Mouse (Mus musculus): ENCODE results near the gene Ino80d. TPM values are rescaled to one million over a fixed set of nuclear protein-coding genes. Genes with fewer than 3 reads are reported as not detected.

The Ino80d gene
- polyA plus RNA-seq, 1 experiment from 2014 or later: 13.4 TPM

DNA sequence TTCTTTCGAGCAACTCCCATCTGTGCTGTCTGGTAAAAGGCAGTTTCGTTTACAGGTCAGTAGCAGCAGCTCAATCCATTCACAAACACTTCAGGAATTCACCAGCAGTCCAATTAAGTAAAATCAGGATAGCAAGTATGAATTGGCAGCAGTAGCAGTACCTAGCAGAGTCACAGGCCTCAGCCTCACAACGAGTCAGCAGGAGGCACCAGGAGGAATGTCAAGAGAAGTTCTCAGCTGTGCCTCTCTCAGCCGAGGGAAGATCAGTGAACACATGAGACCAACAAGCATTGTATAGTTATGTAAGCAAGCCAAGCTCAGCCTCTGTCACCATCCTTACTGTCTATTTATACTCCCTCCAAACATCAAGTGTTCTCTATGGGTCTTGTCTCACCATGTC lies 15.6 kb downstream of the Ino80d start:
- H3K27me3 ChIP-seq: no peaks in the 10 kb centered on the region

GRCm38 (mm10) chr1:63096071-63096470 lies 18.4 kb downstream of the Ino80d start:
- H3K27me3 ChIP-seq: no peaks in the 10 kb centered on the region
- H3K27ac ChIP-seq: no peak overlapping the region
- no peak overlapping the region for H3K4me3 ChIP-seq
- no peak for ATAC-seq (ENCODE audit: low FRiP score)
- H3K9ac ChIP-seq: no peak overlapping the region
- no peaks in the 10 kb centered on the region for H3K9me3 ChIP-seq (replicated peaks)
- H3K4me1 ChIP-seq: no peaks in the 10 kb centered on the region
- 82% methylated on average over 5 of the region's 5 CpGs for WGBS
- peaks cover 58% of the 10 kb centered on the region for H3K36me3 ChIP-seq
- no peak overlapping the region for H3K4me2 ChIP-seq (replicated peaks)

More for the DNA sequence above, 15.6 kb downstream of the Ino80d start:
- no peak overlapping the region for H3K4me3 ChIP-seq
- H3K9ac ChIP-seq: no peak overlapping the region
- H3K9me3 ChIP-seq (replicated peaks): no peaks in the 10 kb centered on the region
- ATAC-seq (ENCODE audit: low FRiP score): no peak
- H3K36me3 ChIP-seq: peaks cover 56% of the 10 kb centered on the region
- H3K4me1 ChIP-seq: no peaks in the 10 kb centered on the region
- H3K4me2 ChIP-seq (replicated peaks): no peak overlapping the region
- 88% methylated on average over 4 of the region's 4 CpGs for WGBS
- no peak overlapping the region for H3K27ac ChIP-seq

- WGBS: 91% methylated on average over 5 of the region's 5 CpGs
- H3K36me3 ChIP-seq: peaks cover 66% of the 10 kb centered on the region
- H3K4me3 ChIP-seq: no peak overlapping the region
Observed at GRCm38 (mm10) chr1:63089795-63090194, 24.7 kb downstream of the Ino80d start.

GRCm38 (mm10) chr1:63088614-63089013 lies 25.9 kb downstream of the Ino80d start:
- no peak overlapping the region for H3K4me2 ChIP-seq (replicated peaks)
- no peaks in the 10 kb centered on the region for H3K27me3 ChIP-seq
- no peak overlapping the region for H3K9ac ChIP-seq
- H3K4me1 ChIP-seq: no peaks in the 10 kb centered on the region
- H3K27ac ChIP-seq: no peak overlapping the region
- no peak overlapping the region for H3K4me3 ChIP-seq
- ATAC-seq (ENCODE audit: low FRiP score): no peak
- no peaks in the 10 kb centered on the region for H3K9me3 ChIP-seq (replicated peaks)
- peaks cover 70% of the 10 kb centered on the region for H3K36me3 ChIP-seq
- WGBS: 85% methylated on average over 1 of the region's 1 CpGs

More at GRCm38 (mm10) chr1:63089795-63090194, 24.7 kb downstream of the Ino80d start:
- Histone ChIP-seq H3K27me3 (no peaks in the 10 kb centered on the region), H3K4me1 (no peaks in the 10 kb centered on the region), H3K27ac (no peak overlapping the region), H3K4me2 (replicated peaks) (no peak overlapping the region), H3K9me3 (replicated peaks) (no peaks in the 10 kb centered on the region), H3K9ac (no peak overlapping the region)
- no peak for ATAC-seq (ENCODE audit: low FRiP score)

GRCm38 (mm10) chr1:63080277-63080676 lies 34.2 kb downstream of the Ino80d start:
- no peak for ATAC-seq (ENCODE audit: low FRiP score)
- H3K36me3 ChIP-seq: peaks cover 47% of the 10 kb centered on the region

GRCm38 (mm10) chr1:63076383-63076782 lies 38.1 kb downstream of the Ino80d start:
- H3K9ac ChIP-seq: no peak overlapping the region

More at GRCm38 (mm10) chr1:63080277-63080676, 34.2 kb downstream of the Ino80d start:
- Histone ChIP-seq H3K27me3 (no peaks in the 10 kb centered on the region), H3K27ac (no peak overlapping the region), H3K4me1 (no peaks in the 10 kb centered on the region), H3K9me3 (replicated peaks) (no peaks in the 10 kb centered on the region), H3K4me2 (replicated peaks) (no peak overlapping the region), H3K4me3 (no peak overlapping the region), H3K9ac (no peak overlapping the region)
- WGBS: 75% methylated on average over 5 of the region's 5 CpGs

GRCm38 (mm10) chr1:63071379-63071778 lies 43.1 kb downstream of the Ino80d start:
- H3K9ac ChIP-seq: no peak overlapping the region
- no peaks in the 10 kb centered on the region for H3K4me1 ChIP-seq
- H3K27ac ChIP-seq: no peak overlapping the region
- H3K27me3 ChIP-seq: no peaks in the 10 kb centered on the region
- H3K9me3 ChIP-seq (replicated peaks): no peaks in the 10 kb centered on the region
- H3K4me3 ChIP-seq: no peak overlapping the region
- H3K4me2 ChIP-seq (replicated peaks): no peak overlapping the region
- no peak for ATAC-seq (ENCODE audit: low FRiP score)
- peaks cover 71% of the 10 kb centered on the region for H3K36me3 ChIP-seq
- 84% methylated on average over 1 of the region's 1 CpGs for WGBS

More at GRCm38 (mm10) chr1:63076383-63076782, 38.1 kb downstream of the Ino80d start:
- Histone ChIP-seq H3K4me2 (replicated peaks) (no peak overlapping the region), H3K4me1 (no peaks in the 10 kb centered on the region), H3K27ac (no peak overlapping the region), H3K4me3 (no peak overlapping the region), H3K27me3 (no peaks in the 10 kb centered on the region), H3K36me3 (peaks cover 65% of the 10 kb centered on the region), H3K9me3 (replicated peaks) (no peaks in the 10 kb centered on the region)
- 97% methylated on average over 2 of the region's 2 CpGs for WGBS
- no peak for ATAC-seq (ENCODE audit: low FRiP score)

GRCm38 (mm10) chr1:63058361-63058760 lies 56.1 kb downstream of the Ino80d start:
- Histone ChIP-seq H3K27ac (no peak overlapping the region), H3K4me1 (no peaks in the 10 kb centered on the region), H3K4me3 (no peak overlapping the region), H3K9ac (no peak overlapping the region), H3K36me3 (peaks cover 54% of the 10 kb centered on the region), H3K9me3 (replicated peaks) (no peaks in the 10 kb centered on the region), H3K27me3 (no peaks in the 10 kb centered on the region), H3K4me2 (replicated peaks) (no peak overlapping the region)
- 87% methylated on average over 12 of the region's 12 CpGs for WGBS
- no peak for ATAC-seq (ENCODE audit: low FRiP score)

GRCm38 (mm10) chr1:63057849-63058248 lies 56.6 kb downstream of the Ino80d start:
- ATAC-seq (ENCODE audit: low FRiP score): no peak

DNA sequence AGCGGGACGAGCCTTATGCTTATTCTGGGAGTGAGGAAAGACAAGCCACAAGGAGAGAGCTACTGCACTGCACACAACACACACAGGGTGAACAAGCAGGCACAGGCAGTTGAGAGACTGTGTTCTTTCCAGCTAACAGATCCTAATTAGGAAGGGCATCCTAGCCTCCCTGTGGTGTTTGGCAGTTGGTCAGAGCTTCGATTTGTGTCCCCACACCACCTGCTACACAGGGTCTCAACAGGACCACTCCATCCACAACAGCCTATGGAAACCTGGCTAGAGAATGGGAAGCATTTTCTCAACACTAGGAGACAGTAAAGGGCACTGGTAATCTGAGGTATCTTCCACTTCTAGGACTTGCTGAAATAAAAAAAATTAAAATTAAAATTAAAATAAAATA lies 57.1 kb downstream of the Ino80d start:
- Histone ChIP-seq H3K4me3 (no peak overlapping the region), H3K4me1 (no peaks in the 10 kb centered on the region), H3K9ac (no peak overlapping the region), H3K9me3 (replicated peaks) (no peaks in the 10 kb centered on the region), H3K27me3 (no peaks in the 10 kb centered on the region), H3K4me2 (replicated peaks) (no peak overlapping the region), H3K27ac (no peak overlapping the region), H3K36me3 (peaks cover 48% of the 10 kb centered on the region)
- 90% methylated on average over 3 of the region's 3 CpGs for WGBS
- ATAC-seq (ENCODE audit: low FRiP score): no peak

More at GRCm38 (mm10) chr1:63057849-63058248, 56.6 kb downstream of the Ino80d start:
- Histone ChIP-seq H3K27me3 (no peaks in the 10 kb centered on the region), H3K36me3 (peaks cover 49% of the 10 kb centered on the region), H3K9me3 (replicated peaks) (no peaks in the 10 kb centered on the region), H3K9ac (no peak overlapping the region), H3K4me1 (no peaks in the 10 kb centered on the region), H3K4me2 (replicated peaks) (no peak overlapping the region), H3K27ac (no peak overlapping the region), H3K4me3 (no peak overlapping the region)
- 91% methylated on average over 11 of the region's 11 CpGs for WGBS

DNA sequence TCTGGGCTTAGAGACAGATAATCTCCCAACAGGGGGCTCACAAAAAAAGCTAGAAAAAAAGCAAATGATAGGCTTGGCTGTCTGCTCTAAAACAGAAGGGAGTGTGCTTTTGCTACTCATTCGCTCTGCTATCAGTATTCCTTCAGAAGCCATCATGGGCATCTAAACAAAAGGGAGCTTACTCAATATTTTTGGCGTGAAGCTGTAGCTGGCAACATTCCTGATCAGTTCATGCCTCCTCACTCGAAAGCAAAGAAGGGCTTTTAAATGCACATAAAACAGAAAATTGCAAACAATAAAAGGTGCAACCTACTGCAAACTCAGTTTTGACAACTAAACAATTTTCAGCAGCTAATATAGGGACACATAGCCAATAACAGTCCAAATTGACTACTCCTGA lies 59.1 kb downstream of the Ino80d start:
- H3K4me3 ChIP-seq: no peak overlapping the region
- no peak overlapping the region for H3K27ac ChIP-seq
- no peak for ATAC-seq (ENCODE audit: low FRiP score)
- peaks cover 32% of the 10 kb centered on the region for H3K36me3 ChIP-seq
- no peaks in the 10 kb centered on the region for H3K4me1 ChIP-seq
- no peak overlapping the region for H3K4me2 ChIP-seq (replicated peaks)
- no peak overlapping the region for H3K9ac ChIP-seq
- no peaks in the 10 kb centered on the region for H3K9me3 ChIP-seq (replicated peaks)
- H3K27me3 ChIP-seq: no peaks in the 10 kb centered on the region
- WGBS: 92% methylated on average over 3 of the region's 3 CpGs

DNA sequence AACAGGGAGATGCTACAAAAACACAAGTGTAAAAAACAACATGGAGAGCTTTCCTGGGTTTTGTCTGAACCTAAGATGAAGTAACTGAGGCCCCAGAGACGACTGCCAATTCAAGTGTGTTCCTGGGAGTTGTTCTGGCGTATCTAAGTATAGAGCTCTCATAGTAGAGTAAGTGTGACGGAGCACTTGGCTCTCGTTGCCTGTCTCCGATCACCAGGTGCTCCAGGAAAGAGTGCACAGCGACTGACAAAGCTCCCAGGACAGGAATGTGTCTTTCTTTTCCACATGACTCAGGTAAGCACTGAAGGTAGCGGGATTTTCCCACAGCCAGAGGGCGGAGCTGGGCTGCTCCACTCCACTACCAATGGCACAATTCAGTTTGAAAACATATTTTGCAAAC lies 63.6 kb downstream of the Ino80d start:
- no peak for ATAC-seq (ENCODE audit: low FRiP score)
- no peaks in the 10 kb centered on the region for H3K27me3 ChIP-seq
- no peak overlapping the region for H3K4me2 ChIP-seq (replicated peaks)
- WGBS: 91% methylated on average over 8 of the region's 8 CpGs
- no peak overlapping the region for H3K27ac ChIP-seq
- H3K9me3 ChIP-seq (replicated peaks): no peaks in the 10 kb centered on the region
- H3K4me3 ChIP-seq: no peak overlapping the region
- H3K36me3 ChIP-seq: no peaks in the 10 kb centered on the region
- H3K4me1 ChIP-seq: 0 out of 2 replicates have a peak, but pooled peaks cover 3% of the 10 kb centered on the region
- H3K9ac ChIP-seq: no peak overlapping the region

DNA sequence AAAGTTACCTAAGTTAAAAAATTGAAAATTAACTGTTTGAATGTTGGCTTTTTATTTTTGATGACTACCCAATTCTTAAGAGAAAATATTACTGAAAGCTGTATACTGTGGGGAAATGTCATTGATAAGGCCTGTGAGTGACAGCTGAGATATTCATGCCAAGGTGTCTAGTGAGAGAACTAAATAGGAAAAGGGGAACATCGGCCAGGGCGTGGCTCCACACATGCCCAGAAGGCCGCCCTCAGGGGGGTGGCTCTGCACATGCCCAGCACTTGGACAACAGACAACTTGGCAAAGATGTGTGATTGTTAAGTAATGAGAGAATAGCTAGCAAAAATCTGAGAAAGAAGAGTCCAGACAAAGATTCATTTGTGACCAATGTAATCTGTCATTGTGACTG lies 64.5 kb downstream of the Ino80d start:
- Histone ChIP-seq H3K4me3 (no peak overlapping the region), H3K27ac (no peak overlapping the region), H3K4me2 (replicated peaks) (no peak overlapping the region), H3K9me3 (replicated peaks) (no peaks in the 10 kb centered on the region), H3K27me3 (no peaks in the 10 kb centered on the region), H3K4me1 (0 out of 2 replicates have a peak, but pooled peaks cover 3% of the 10 kb centered on the region), H3K9ac (no peak overlapping the region), H3K36me3 (no peaks in the 10 kb centered on the region)
- ATAC-seq (ENCODE audit: low FRiP score): no peak
- 91% methylated on average over 3 of the region's 3 CpGs for WGBS

Data from hindbrain, embryonic 12.5 days (tissue).